Mouse (Mus musculus) heart, postnatal 0 days (tissue): Measurements from ENCODE around the gene Crhr1.

Source experiments
- CTCF ChIP-seq: IDR thresholded peaks from 2 replicates; pipeline ENCODE4 v1.5.1; 2016; ENCODE audit warnings: antibody characterized with exemption, control low read depth, low read depth
- EP300 ChIP-seq: IDR thresholded peaks from 2 replicates; pipeline ENCODE4 v1.6.1; 2016; ENCODE audit warnings: antibody characterized with exemption, low read depth

DNA sequence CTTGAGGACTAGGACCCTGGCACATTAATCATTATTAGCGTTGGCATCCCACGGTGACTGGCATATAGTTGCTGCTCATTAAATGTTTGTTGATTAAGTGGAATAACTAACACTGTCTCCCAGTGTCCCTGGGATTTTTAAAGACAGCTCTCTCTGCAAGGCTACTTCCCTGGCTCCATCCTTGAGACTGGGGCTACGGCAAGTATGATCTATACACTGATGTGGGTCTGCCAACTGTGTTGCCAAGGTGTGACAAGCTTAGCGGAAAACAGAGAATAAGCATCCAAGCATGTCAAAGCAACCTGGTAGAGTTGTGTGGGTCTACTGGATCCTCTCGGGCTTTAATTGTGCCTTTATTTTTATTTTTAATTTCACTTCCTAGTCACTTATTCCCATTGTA is 3.2 kb upstream of the Crhr1 start:
- TF ChIP-seq CTCF (no peak), EP300 (no peak)
